Mouse (Mus musculus) layer of hippocampus, postnatal 10 days (tissue): ENCODE measurements around the gene Plekhm3. TPM values are rescaled to one million over a fixed set of nuclear protein-coding genes. Genes with fewer than 3 reads are reported as not detected.

Experiments
- DNase-seq, 2 experiments: peaks; one replicate each; pipeline ENCODE4 v3.0.0; 2021; ENCODE audit warnings: low spot score in 2 of 2
- total RNA-seq, 2 experiments: library from RNA; stranded (reverse); gene quantifications; 2 replicates each; pipeline ENCODE4 v1.2.3; 2021

The Plekhm3 gene
- total RNA-seq, 2 experiments from 2014 or later = 21.7 to 26.2 TPM

DNA sequence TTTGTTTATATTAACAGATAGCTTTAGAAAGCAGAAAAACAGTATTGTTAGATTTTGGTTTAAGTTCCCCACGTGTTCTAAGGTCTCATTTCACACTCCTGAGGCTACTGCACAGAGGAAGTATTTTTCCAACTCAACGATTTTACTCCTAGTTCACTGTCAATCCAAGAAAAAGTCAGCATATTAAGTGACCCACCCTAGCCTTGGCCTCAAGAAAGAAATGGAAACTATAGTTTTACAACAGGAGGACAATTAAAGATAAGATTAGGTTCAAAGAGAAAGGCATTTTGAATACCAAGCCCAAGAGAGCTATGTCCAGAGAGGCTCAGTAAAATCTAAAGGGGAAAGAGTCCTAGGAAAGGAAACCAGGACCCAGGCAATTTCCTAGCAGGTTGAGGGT, 125.1 kb downstream of the Plekhm3 start:
- DNase-seq = no peak

GRCm38 (mm10) chr1:64827434-64827833, 129.2 kb downstream of the Plekhm3 start:
- no peak for DNase-seq

- DNase-seq = no peak
Observed at GRCm38 (mm10) chr1:64826348-64827103, 130.1 kb downstream of the Plekhm3 start.

- no peak for DNase-seq
Observed at GRCm38 (mm10) chr1:64823564-64823963, 133.1 kb downstream of the Plekhm3 start.

DNA sequence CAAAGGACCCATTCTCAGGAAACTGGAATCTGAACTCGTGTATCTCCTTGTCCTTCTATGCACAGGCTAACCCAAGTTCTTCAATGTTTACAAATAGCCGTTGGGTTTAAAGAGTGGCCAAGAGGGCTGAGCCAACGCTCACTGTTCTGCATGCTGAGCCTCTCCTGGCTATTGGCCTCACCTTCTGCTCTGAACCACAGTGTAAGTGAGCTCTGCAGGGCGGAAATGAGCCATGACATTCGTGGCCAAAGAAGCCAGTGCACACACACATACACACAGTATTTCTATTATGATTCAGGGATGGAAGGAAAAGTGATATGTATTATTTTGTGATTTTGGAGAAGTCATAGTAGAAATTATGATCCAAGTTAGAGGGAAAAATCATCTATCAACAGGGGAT, 138.9 kb downstream of the Plekhm3 start:
- DNase-seq = no peak

DNA sequence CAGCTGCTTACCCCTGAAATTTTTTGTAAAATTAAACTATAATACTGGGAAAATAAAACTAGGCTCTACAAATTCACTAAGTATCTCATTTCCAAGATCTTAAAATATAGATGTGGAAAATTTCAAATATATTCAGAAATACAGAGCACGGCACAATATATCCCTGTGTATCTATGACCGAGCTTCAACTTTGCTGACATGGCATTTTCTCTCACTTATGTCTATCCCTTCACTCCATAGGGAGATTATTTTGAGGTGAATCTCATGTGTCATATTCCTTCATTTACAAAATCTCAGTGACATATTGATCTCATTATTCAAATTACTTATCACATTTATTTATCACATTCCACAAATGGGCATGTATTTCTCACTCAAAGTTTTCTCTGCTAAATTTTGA, 143.4 kb downstream of the Plekhm3 start:
- DNase-seq = no peak

- DNase-seq = no peak
Observed at GRCm38 (mm10) chr1:64811956-64812355, 144.7 kb downstream of the Plekhm3 start.

DNA sequence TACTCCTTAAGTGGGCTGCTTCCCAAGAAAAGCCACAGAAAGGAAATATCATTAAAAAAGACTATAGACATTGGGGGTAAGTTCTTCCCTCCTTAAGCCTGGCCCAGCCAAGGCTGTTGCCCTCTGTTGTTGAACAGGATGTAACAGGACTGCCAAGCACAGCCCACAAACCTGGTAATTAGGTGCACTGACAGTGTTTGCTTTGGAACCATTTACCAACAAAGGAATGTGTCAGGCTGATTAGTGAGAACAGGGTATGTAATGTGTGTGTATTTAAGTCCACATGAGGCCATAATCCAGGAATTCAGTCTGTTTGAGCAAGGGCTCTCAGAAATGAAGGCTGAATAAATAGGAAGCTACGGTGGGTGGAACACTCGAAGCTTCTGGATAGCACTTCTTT, 147.5 kb downstream of the Plekhm3 start:
- DNase-seq = no peak

DNA sequence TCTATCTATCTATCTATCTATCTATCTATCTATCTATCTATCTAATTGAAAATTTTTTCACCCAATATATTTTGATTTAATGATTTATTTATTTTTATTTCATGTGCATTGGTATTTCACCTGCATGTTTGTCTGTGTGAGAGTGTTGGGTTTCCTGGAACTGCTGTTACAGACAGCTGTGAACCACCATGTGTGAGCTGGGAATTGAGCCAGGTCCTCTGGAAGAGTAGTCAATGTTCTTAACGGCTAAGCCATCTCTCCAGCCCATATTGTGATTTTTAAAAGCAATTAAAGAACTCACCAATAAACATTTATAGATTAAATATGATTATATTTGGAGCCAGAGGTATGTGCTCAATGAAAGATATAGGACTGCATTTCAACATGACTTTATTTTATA, 148.9 kb downstream of the Plekhm3 start:
- DNase-seq = no peak

- DNase-seq = no peak
Observed at GRCm38 (mm10) chr1:64805217-64805616, 151.4 kb downstream of the Plekhm3 start.

DNA sequence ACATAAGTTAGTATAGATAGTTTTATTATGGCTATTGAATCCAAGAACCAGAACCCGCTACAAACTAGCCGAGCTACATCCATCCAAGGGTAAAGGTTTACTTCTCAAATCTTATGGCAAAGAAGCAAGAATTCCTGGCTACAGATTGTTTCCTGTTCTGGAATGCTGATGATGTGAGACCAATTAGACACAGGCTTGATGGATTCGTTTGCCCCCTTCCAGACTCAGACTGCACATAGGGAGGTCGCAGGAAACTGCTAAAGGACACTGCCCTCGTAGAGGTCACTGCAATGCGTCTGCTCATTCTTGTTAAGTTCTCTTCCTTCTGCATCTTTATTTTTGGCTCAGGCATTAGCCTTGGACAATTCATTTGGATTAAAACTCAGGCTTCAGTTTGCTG, 154.0 kb downstream of the Plekhm3 start:
- DNase-seq = no peak

GRCm38 (mm10) chr1:64797621-64798020, 159.0 kb downstream of the Plekhm3 start:
- no peak for DNase-seq

DNA sequence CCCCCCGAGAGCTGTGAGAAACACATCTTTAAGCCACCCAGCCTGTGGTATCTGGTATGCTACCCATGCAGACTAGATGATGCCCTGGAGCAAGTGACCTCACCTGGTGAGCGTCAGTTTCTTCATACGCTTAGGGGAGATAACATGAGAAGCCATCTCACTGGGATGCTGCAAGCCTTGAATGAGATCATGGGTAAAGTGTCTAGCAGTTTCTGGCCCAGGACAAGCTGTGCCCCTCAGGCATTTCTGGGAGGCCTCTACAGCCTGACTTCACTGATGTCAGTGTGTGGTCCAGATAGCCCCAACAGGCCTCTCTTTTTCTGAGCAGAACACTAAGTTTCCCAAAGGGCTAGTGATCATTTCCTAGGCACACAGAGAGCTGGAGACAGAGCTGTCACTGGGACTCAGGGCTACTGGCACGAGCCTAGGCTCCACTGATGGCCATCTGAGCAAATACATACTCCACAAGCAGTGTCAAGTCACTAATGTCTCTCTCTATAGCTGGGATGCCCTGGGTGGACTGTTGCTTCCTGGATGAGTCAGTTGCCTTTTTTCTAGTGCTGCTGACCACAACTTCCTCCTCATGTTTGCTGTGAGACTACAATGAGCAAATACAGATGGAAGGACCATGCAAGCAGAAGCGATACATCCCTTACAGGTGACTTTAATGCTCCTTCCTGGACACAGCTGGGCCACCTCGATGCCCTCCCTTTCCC, 159.6 kb downstream of the Plekhm3 start:
- no peak for DNase-seq

- DNase-seq = no peak
Observed at GRCm38 (mm10) chr1:64795284-64796040, 161.2 kb downstream of the Plekhm3 start.

- DNase-seq = no peak
Observed at GRCm38 (mm10) chr1:64794096-64794495, 162.5 kb downstream of the Plekhm3 start.

DNA sequence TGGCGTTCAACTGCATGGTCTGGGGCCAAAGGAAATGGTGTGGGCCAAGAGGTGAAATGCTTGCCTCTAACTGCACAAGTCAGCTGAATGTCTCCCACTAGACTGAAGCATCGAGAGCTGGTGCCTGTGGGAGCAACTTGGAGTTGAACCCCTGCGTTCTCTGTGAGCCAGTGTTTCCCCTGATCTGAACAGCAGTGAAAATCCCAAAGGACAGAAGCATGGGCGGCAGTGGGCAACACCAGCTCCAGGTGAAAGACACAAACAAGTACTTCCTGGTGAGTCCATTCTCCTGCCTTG, 163.4 kb downstream of the Plekhm3 start:
- DNase-seq = no peak

GRCm38 (mm10) chr1:64792521-64793233, 163.9 kb downstream of the Plekhm3 start:
- no peak for DNase-seq

DNA sequence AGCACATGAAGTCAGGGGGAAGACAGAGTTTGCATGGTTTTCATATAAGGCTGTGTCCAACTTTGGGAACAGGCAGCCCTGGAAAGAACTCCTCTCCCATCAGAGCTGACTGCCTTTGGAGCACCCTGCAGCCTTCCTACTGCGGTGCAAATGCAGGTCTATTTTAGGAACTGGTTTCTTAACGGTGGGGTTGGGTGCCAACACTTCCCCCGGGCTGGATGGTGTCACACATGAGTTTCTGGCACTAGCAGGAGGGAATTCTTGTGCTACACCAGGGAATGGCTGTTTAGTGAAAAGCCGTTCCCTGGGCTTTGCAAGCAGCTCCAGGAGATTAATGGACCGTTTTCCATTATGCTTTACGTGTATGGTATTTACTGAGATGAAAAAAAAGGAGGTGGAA, 164.8 kb downstream of the Plekhm3 start:
- peak; percentile 55 to 57 for DNase-seq

DNA sequence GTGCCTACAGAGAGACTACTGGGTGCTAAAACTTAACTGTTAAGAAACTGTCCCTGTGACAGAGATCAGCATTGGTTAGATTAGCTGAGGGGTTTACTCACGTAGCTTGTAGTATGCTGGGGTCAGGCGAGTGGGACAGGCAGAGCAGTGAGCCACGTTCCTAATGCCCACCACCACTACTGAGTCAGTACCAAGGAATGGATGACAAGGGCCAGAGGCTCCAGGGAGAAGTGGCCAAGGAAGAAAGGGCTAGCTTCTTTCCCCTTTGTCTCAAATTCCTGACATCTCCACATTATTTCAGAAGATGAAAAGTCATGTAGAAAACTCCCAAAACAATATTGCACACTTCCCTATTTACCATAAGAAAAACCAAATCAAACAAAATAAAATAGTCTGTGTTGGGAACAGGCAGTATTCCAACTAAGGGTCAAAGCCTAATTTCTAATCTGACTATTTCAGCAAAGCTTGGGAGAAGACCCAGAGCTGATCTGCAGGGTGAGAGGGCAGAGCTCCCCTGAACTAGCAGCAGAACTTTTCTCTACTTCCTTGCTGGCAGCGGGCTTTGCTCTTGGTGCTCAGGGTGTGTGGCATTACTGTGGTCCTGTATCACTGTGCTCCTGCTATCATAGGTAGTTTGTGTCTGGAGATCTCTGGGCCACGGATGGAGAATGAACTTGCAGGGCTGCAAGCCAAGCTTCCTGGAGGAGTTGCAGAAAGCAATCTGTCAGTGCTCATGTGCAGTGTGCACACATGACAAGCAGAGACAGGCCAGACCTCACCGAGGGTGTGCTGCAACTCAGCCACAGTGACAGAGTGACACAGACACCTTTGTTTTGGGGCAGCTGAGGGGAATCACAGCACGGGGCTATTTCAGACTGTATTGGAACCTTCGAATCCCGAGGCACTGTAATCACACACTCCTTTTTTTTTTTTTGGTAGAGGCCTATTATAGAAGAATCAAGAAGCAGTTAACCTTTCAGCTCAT, 165.5 kb downstream of the Plekhm3 start:
- peak; percentile 19 to 25 for DNase-seq
